Mouse (Mus musculus) c-Kit-positive CD71-positive TER-119-positive erythroid progenitor cells, embryonic 14.5 days (primary cell): ENCODE results near the gene Mcoln2.

Experiments
- DNase-seq: peaks from one replicate; pipeline ENCODE4 v3.0.0-alpha.2; 2013; ENCODE audit warnings: low spot score

Gene Mcoln2

GRCm38 (mm10) chr3:146149156-146150057 is at the start of gene Mcoln2:
TSS of gene Mcoln2 (plus strand) at chr3:146149833.
- no peak for DNase-seq

GRCm38 (mm10) chr3:146099925-146100324 is 49.7 kb upstream of the Mcoln2 start:
- DNase-seq: no peak

DNA sequence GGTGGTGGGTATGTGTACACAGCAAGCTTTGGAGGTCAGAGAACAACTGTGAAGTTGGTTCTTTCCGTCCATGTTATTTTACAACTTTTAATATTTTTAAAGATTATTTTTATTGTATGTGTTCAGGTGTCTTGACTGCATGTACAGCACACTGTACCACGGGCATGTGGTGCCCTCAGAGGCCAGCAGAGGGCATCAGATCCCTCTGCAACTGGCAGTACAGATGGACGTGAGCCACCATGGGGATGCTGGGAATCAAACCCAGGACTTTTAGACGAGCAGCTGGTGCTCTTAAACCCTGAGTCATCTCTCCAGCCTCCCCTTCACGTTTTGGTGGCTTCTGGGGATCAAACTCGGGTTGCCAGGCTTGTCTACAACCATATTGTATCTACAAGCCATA is 47.6 kb upstream of the Mcoln2 start:
- DNase-seq: no peak

DNA sequence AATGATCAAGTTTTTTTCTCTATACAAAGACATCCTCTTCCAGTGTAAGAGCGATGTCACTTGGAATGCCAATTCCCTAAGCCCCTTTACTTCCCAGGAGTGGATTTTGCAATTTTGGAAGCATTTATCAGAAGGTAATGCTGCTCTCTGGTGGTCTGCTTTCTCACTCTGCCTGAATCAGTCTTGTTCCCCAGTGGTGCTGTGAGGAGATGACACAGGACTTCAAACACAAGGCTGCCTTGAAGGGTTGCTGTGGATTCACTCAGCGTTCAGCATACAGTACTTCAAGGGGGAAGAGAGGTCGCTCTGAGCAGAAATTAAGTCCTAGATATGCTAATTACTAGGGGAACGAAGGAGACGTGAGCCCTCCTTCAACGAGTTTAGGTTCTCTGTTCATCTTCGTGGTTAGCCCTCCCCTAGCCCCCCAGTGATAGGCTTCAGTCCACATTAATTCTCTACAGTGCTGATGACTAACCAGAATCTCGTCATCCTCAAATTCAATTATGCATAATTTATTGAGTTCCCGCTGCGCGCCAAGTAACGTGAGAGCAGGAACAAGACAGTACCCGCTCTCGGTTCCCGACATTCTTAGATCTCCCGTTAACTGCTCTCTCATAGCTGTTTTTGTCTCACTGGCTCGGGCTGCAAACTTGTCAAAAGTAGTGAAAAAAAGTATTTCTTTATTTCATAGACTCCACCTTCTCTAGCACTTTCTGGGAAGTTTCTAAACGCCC is 42.4 kb upstream of the Mcoln2 start:
- no peak for DNase-seq

DNA sequence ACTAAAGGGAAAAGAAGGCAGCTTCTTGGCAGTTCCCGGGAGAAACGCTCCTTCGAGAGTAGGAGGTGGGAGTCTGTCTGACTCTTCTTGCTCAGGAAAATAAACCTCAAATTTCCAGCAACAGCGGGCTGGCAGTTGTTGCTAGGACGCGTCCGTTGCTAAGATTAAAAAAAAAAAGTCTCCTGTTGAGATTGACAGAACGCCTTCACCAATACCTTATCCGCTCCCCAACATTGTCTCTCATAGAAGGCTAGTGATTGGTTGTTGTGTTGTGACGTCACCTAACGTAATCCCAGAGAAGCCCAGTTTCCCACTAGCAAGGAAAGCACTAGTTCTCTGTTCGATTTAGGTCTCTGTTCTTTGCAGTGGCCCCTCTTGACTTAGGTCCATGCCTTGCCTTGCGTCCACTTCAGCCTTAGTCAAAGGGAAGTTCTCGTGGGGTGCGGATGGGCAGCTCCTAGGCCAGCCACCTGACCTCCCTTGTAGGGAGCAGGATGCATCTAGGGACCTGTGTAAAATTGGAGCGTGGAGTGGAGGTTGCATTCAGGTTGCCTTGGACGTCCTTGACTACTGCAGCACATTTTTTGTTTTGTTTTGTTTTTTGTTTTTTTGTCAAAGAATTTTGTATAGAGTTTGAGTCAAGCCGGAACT is 41.6 kb upstream of the Mcoln2 start, which contains the start of gene Wdr63:
Gene Wdr63 (minus strand): TSS at position 210 of the 651 bp plus-strand sequence.
- DNase-seq: peak; percentile 50

DNA sequence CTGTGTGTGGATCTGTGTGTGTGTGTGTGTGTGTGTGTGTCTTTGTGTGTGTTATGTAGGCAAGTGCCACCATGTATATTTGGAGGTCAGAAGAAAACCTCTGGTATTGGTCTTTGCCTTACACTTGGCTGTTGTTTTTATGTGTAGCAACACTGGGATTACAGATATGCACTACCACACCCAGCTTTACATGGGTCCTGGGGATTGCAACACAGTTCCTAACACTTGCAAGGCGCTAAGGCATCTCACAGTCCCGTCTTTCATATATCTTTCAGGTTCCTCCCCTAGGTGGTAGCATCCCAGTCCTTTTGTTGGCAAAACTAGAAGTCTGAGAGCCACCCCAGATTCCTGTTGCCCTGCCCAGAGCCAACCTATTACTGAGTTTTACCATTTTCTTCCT is 40.7 kb upstream of the Mcoln2 start:
- no peak for DNase-seq

- DNase-seq: no peak
Observed at GRCm38 (mm10) chr3:146110358-146110757, 39.3 kb upstream of the Mcoln2 start.

GRCm38 (mm10) chr3:146110916-146111315 is 38.7 kb upstream of the Mcoln2 start:
- DNase-seq: no peak

DNA sequence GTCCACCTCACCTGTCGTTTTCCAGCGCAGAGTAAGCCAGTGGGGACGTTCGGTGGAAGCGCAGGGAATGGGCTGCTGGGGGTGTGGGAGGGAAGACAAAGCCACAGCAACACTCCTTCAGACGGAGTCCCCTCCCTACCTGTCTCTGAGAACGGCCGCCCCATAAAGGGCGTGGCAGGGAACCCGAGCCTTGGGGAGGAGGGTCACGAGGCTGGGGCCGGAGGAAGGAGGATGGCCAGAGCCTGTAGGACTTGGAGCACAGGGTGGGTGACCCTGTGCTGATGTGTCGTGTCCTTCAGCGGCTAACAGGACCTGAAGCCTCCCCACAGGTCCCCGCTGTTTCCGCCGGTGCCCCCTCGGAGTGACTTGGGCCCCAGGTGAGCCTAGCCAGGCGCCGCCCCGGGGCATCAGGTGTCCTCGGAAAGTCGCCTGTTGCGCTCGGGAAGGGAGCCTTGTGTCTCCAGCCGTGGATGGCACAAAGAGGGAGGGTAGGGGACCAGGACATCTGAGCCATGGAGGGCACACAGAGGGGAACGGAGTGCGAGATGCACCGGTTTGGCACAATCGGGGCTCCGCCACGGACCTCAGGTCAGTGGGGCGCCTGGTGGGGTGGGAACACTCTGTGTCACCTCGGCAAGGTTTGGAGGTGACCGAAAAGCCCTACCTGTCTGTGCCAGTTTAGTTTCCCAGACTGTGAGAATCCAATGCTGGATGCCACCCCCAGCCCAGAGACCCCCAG is 32.2 kb upstream of the Mcoln2 start, which contains the start of gene Mcoln3:
Gene Mcoln3 (plus strand): TSS at position 193 of the 739 bp plus-strand sequence.
- DNase-seq: no peak

DNA sequence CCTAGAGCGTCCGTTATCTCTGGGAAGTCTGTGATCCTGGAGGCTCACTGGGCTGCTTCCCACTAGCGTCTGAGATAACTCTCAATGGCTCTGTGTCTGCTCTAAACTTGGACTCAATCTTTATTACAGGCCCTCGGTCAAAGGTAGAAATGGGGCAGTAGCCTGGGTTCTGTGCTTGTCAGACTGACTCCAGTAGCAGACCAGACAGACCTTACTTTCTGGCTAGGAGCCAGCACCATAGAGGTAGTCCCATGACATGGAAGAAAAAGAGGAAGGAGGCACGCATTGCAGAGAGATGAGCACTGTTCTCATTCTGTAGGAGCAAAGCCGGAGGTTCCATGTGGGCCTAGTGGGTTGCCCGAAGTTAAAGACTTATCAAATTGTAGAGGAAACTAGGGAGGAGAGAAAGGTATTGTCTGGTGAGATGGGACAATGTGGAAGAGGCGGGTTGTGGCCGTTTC is 31.6 kb upstream of the Mcoln2 start:
- DNase-seq: no peak

- DNase-seq: no peak
Observed at GRCm38 (mm10) chr3:146121310-146122124, 28.1 kb upstream of the Mcoln2 start.

DNA sequence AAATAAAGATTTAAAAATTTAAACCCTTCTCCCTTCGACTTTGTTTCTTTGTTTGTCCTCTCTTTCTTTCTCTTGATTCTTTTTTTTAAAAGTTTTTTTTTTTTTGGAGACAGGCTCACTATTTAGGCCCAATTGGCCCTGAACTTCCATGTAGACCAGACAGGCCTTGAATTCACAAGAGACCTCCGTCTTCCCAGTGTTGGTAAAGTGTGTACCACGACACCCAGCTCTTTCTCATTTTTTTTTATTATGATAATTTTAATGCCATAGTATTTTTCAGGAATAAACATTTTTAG is 27.6 kb upstream of the Mcoln2 start:
- no peak for DNase-seq

DNA sequence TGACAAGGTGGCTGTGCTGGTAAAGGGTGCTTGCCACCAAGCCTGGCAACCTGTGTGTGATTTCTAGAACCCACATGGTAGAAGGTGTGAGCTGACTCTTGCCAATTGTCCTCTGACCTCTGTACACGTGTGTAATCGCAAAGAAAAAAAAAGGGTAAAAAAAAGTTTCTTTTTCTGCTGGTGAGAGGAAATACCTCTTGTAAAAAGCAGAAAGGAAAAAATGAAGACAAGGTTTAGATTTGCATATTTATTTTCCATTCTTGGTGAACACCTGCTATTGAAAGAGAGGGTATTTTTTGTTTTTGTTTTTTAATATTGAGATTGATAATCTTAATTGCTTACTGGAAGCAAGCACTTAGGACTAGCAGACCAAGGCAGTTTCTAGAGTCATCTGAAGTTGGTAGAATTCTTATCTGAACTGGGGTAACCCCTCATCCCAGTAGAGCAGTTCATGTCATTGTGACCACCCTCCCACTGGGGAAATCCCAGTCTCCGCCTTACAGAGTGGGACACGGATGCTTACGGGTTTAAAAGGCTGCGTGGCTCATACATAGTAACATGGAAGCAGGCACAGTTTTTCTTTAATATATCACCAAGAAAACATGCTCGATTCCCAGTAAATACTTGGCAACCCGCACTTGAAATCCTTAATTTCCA is 26.7 kb upstream of the Mcoln2 start:
- DNase-seq: no peak

DNA sequence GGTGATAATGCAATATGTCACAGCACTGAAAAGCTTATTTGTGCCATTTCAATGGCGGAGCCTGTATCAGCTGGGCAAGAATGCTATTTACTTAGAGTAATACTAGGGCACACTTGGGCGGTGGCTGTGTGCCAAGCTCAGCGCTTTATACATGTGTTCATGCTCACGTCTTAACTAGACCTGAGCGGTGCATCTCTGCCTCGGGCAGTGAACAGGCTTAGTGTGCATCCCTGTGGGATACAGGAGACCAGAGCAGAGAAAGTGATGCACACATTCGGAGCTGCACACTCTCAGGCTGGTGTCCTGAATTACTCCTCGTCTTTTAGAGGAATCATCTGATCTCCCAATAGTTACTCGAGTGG is 26.2 kb upstream of the Mcoln2 start:
- DNase-seq: no peak

DNA sequence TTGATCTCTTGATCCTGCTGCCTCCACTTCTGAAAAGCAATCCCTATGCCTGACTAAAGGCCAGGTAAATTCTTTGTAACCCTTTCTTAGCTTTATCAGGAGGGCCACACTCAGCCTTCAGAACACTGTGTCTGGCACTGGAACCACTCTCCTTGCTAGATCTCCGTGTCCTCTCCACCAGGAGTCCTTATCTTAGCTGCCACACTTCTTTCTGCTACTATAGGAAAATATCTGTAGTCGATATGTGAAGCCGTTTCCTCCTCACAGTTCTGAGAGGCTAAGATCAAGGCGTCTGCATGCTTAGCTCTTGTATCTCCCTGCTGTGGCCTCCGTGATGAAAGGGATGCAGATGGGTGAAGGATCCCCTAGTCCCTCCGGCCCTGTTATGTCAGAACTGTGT is 22.4 kb upstream of the Mcoln2 start:
- DNase-seq: peak; percentile 32

DNA sequence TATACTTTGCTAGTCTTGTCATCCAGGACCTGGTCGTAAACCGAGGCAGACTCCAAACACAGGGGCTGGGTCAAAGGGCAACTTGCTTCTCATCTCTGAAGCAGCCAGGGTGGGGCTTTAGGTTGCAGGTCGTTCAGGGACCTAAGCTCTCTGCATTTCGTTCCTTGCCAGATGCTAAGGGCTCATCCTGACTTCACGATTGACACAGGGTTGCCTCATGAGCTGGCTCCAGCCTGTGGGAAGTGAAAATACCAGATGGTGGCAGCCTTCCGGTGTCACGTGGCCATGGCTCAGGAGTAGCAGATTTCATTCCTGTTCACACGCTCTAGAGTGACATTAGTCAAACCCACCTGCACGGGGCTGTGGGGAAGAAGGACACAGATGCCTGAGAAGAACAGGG is 14.8 kb upstream of the Mcoln2 start:
- DNase-seq: no peak

- no peak for DNase-seq
Observed at GRCm38 (mm10) chr3:146135417-146135816, 14.2 kb upstream of the Mcoln2 start.

DNA sequence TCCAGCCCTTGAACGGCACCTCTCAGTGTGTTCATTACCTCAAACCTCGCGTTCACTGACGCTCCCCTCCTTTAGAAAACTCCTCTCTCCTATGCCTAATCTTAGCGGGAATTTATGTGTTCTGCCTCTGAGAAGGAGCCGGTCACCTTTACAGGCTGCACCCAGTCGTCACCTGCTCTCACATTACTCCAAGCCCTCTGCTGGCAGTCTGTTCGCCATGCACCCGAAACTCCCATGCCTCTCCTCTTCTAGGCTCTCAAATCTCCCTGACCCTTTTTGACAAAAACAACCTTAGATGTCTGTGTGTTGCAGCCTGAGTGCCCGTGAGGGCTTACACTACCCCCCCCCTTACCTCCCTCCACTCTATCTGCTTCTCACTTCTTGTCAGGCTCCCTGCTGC is 13.2 kb upstream of the Mcoln2 start:
- no peak for DNase-seq

DNA sequence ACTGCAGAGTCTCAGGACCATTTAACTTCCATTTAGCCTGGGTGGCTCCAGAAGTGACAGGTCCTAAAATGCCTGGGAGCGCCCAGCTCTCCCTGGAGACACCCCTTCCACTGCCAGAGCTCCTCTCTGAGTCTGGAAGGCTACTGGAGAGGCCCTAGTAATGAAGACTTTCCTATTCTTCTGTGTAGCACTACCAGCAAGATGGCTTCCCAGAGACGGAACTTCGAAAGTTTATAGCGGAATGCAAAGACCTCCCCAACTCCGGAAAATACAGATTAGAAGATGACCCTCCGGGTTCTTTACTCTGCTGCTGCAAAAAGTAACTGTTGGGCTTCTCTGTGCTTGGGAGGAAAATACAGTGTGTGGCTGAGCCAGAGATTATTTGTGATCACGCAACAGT is 9.4 kb upstream of the Mcoln2 start:
- DNase-seq: no peak

- DNase-seq: no peak
Observed at GRCm38 (mm10) chr3:146142523-146142922, 7.1 kb upstream of the Mcoln2 start.

DNA sequence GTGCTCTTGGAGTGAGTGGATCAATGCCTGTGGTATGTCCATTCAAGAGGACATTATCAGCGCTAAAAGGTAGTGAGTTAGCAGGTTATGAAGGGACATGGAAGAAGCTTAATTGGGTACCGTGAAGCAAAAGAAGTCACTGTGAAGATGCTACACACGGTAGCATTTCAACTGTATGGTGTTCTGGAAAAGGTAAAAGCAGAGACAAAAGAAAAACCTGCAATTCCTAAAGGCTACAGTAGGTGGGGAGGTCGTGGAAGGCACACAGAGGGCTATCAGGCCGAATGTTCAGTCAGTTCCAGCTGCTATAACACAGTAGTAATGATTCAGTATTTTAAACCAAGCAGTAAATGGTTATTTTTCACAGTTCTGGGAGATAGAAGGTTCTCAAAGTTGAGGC is 4.1 kb upstream of the Mcoln2 start:
- no peak for DNase-seq
